Mouse (Mus musculus): ENCODE results near the gene Zdhhc19.

GRCm38 (mm10) chr16:32535157-32535751 is 39.2 kb downstream of the Zdhhc19 start:
- TF ChIP-seq POLR2A (IDR thresholded peaks at IDR 0.05; ENCODE audit: control insufficient read depth, extremely low read depth, insufficient read depth, low read length, poor library complexity) (no peak), CTCF (IDR thresholded peaks at IDR 0.05; ENCODE audit: borderline replicate concordance, control insufficient read depth, extremely low read depth, insufficient read depth, low read length, poor library complexity) (no peak)

All from thymus, adult 2 months (tissue).